Mouse (Mus musculus) stomach, embryonic 14.5 days (tissue): ENCODE measurements around the gene Dock8. TPM values are rescaled to one million over a fixed set of nuclear protein-coding genes. Genes with fewer than 3 reads are reported as not detected.
A peak's percentile ranks its signal among the peaks of the same experiment; 100 is the strongest.

Source experiments
- ATAC-seq: fragments of 200-750 bp; cut with Nextera tagmentation; 2 replicates; pipeline ENCODE4 v1.8.0; 2017; ENCODE audit warnings: low read depth, moderate TSS enrichment; ENCODE audit not compliant: insufficient number of reproducible peaks, insufficient read depth, low FRiP score
- H3K27ac ChIP-seq: fragments of 300-500 bp; sonication (generic); 2 replicates; pipeline ENCODE4 v1.5.1; 2014; ENCODE audit warnings: mild to moderate bottlenecking, low read length, moderate library complexity, mixed read lengths
- H3K27me3 ChIP-seq: fragments of 300-500 bp; sonication (generic); 2 replicates; pipeline ENCODE4 v1.6.1; 2014; ENCODE audit warnings: low read length, control low read depth, mixed read lengths; ENCODE audit not compliant: control insufficient read depth, insufficient read depth
- H3K36me3 ChIP-seq: fragments of 300-500 bp; sonication (generic); 2 replicates; pipeline ENCODE4 v1.6.1; 2014; ENCODE audit warnings: mild to moderate bottlenecking, control low read depth, low read length, moderate library complexity, mixed read lengths; ENCODE audit not compliant: control insufficient read depth, insufficient read depth
- H3K4me1 ChIP-seq: fragments of 300-500 bp; sonication (generic); 2 replicates; pipeline ENCODE4 v1.6.1; 2014; ENCODE audit warnings: low read length, control low read depth, mixed read lengths; ENCODE audit not compliant: control insufficient read depth, insufficient read depth
- H3K4me2 ChIP-seq: fragments of 300-500 bp; sonication (generic); replicated peaks from 2 replicates; pipeline ENCODE4 v1.6.1; 2014; ENCODE audit warnings: low read depth, low read length, control low read depth
- H3K4me3 ChIP-seq: fragments of 300-500 bp; sonication (generic); 2 replicates; pipeline ENCODE4 v1.5.1; 2014; ENCODE audit warnings: low read depth, low read length, control low read depth
- H3K9ac ChIP-seq: fragments of 300-500 bp; sonication (generic); replicated peaks from 2 replicates; pipeline ENCODE4 v1.6.1; 2014; ENCODE audit warnings: low read depth, mild to moderate bottlenecking, control low read depth, low read length, moderate library complexity, mixed read lengths
- H3K9me3 ChIP-seq: fragments of 300-500 bp; sonication (generic); 2 replicates; pipeline ENCODE4 v1.6.1; 2016; ENCODE audit warnings: low read depth, low read length, control low read depth; ENCODE audit not compliant: control insufficient read depth
- WGBS: fragments of 180-500 bp; shearing (Covaris S2); extraction: QIAGEN DNeasy Blood & Tissue Kit; methylation state at CpG from one replicate; pipeline ENCODE4 v1.1.7; 2014; 5-methylcytosine and 5-hydroxymethylcytosine counted together
- polyA plus RNA-seq: library from polyadenylated mRNA; unstranded; fragments of >200 nt; fragmentation: Nextera tagmentation; extraction: Ambion mirVana; gene quantifications from 2 replicates; pipeline ENCODE4 v1.2.1, GENCODE M21; 2014

The Dock8 gene
- polyA plus RNA-seq, 1 experiment from 2014 or later: 10.7 TPM

DNA sequence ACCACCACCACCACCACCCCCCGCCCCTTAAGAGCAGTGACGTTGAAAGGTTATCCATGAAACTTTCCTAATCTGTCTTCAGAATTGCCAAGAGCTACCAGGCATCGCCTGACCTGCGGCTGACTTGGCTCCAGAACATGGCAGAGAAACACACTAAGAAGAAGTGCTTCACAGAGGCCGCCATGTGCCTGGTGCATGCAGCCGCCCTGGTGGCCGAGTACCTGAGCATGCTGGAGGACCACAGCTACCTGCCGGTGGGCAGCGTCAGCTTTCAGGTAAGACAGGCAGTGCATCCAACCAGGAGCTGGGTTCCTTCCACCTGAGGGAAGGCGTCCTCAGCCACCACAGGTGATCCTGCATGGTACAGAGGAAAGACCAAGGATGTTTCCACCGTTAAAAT, 177.4 kb downstream of the Dock8 start:
- Histone ChIP-seq H3K27me3 (no peaks in the 10 kb centered on the region), H3K9ac (no peak overlapping the region), H3K36me3 (no peaks in the 10 kb centered on the region), H3K27ac (no peak overlapping the region), H3K4me3 (no peak overlapping the region), H3K4me2 (no peak overlapping the region), H3K9me3 (no peaks in the 10 kb centered on the region), H3K4me1 (no peaks in the 10 kb centered on the region)
- 90% methylated on average over 11 of the region's 11 CpGs for WGBS
- ATAC-seq: no peak

DNA sequence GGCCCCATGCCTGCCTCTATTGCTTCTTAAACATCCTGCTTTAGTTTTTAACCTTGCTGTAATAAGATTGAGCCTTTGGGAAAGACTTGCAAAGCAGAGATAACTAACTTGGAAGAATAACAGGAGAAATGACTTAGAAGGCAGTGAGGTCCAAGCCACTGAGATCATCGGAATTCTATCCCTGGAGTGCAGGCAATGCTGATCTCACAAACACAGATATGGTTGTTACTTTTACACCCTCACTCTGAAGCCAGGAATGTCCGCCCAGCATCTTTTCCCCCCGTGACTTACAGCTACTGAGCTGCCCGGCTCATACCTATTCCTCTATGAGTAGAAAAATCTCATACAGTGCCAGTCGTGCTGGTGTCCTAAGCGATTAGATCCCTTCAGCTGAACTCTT, 180.7 kb downstream of the Dock8 start:
- Histone ChIP-seq H3K36me3 (no peaks in the 10 kb centered on the region), H3K4me2 (no peak overlapping the region), H3K27ac (no peak overlapping the region), H3K27me3 (no peaks in the 10 kb centered on the region), H3K4me3 (no peak overlapping the region), H3K9ac (no peak overlapping the region), H3K9me3 (no peaks in the 10 kb centered on the region), H3K4me1 (no peaks in the 10 kb centered on the region)
- no peak for ATAC-seq
- WGBS: 82% methylated on average over 6 of the region's 6 CpGs

DNA sequence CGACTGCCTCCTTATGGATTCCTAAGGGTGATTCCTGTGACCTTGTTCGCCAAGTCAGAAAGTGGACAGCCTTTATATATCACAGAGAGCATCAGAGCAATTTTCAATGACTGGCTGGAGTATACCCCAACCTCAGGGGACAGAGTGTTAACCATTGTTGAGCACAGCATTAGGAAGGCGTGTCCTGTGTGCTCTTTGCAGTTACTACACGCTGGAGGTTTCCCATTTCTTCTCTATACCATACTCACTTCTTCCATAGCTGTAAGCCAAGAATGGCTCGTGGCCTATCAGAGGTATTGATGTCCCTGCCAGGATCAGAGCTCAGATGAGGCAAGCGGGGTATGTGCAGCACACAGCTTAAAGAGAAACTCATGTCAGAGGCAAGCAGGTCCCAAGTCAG, 181.2 kb downstream of the Dock8 start:
- H3K9ac ChIP-seq: no peak overlapping the region
- no peak overlapping the region for H3K4me2 ChIP-seq
- no peaks in the 10 kb centered on the region for H3K9me3 ChIP-seq
- 87% methylated on average over 6 of the region's 6 CpGs for WGBS
- no peak for ATAC-seq
- H3K27ac ChIP-seq: no peak overlapping the region
- no peak overlapping the region for H3K4me3 ChIP-seq
- H3K4me1 ChIP-seq: no peaks in the 10 kb centered on the region
- H3K36me3 ChIP-seq: no peaks in the 10 kb centered on the region
- no peaks in the 10 kb centered on the region for H3K27me3 ChIP-seq

DNA sequence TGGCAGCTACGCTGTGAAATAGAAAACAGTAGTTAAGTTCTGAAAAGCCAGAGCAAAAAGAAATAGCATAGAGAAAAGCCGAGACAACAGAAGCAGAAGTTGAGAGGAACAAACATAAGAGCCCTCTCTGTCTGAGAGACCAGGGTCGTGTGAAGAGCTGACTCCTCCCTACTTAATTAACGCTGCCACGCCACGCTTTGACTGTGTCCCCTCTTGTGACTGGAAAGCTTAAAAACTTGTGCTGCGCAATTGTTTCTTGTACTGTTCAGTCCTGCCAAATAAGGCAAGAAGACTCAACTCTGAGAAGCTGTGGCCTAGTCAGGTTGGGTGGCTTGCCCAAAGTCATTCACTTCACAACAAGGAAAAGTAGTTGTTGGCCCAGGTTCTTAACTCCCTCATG, 184.7 kb downstream of the Dock8 start:
- ATAC-seq: no peak
- no peak overlapping the region for H3K4me2 ChIP-seq
- H3K27me3 ChIP-seq: no peaks in the 10 kb centered on the region
- H3K4me1 ChIP-seq: 0 out of 2 replicates have a peak, but pooled peaks cover 3% of the 10 kb centered on the region
- no peaks in the 10 kb centered on the region for H3K36me3 ChIP-seq
- H3K9me3 ChIP-seq: no peaks in the 10 kb centered on the region
- H3K9ac ChIP-seq: no peak overlapping the region
- H3K27ac ChIP-seq: peak overlapping the region; percentile 53; the same call in 1 of the 2 replicates
- WGBS: 74% methylated on average over 7 of the region's 7 CpGs
- H3K4me3 ChIP-seq: no peak overlapping the region

DNA sequence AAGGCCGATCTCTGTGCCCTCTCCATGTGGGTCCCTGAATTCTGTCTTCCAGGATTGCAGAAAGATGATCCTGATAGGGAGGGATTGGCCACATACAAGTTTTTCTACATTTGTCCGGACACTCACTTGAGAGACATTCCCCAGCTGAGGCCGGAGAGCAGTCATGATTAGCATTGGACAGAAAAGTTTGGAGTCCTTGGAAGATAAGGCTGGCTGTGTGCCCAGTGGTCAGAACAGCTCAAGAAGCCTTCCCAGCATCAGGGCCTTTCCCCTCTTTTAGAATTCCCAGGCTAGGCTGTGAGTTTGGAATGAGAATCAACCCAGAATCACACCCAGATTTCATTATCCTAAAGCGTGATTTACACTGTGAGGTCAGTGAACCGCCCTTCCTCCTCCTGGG, 187.0 kb downstream of the Dock8 start:
- no peak overlapping the region for H3K9ac ChIP-seq
- no peak overlapping the region for H3K4me3 ChIP-seq
- no peak for ATAC-seq
- 65% methylated on average over 5 of the region's 5 CpGs for WGBS
- H3K27me3 ChIP-seq: no peaks in the 10 kb centered on the region
- no peaks in the 10 kb centered on the region for H3K36me3 ChIP-seq
- 0 out of 2 replicates have a peak, but pooled peaks cover 3% of the 10 kb centered on the region for H3K4me1 ChIP-seq
- peak overlapping the region; percentile 36; the same call in 1 of the 2 replicates for H3K27ac ChIP-seq
- no peaks in the 10 kb centered on the region for H3K9me3 ChIP-seq
- H3K4me2 ChIP-seq: no peak overlapping the region

DNA sequence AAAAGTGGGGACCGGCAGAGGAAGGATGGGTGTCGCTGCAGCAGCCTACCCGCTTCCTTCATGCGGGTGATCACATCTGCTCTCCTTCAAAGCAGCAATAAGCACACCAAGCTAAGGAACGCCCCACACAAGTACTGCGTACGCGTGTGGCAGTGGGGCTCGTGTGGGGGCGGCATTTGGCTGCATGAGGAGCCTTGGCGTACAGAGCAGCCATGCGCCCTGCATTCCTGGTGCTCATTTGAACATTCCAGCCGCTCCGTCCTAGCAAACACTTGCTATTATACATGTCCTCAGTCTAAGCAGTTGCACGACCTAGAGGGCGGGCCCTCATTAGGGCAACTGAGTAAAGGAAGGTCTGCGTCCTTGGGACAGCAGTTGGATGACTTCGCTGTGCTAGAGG, 188.3 kb downstream of the Dock8 start:
- Histone ChIP-seq H3K27me3 (no peaks in the 10 kb centered on the region), H3K4me3 (no peak overlapping the region), H3K4me2 (no peak overlapping the region), H3K9ac (no peak overlapping the region), H3K36me3 (no peaks in the 10 kb centered on the region), H3K9me3 (no peaks in the 10 kb centered on the region), H3K27ac (no peak overlapping the region), H3K4me1 (0 out of 2 replicates have a peak, but pooled peaks cover 3% of the 10 kb centered on the region)
- no peak for ATAC-seq
- 61% methylated on average over 18 of the region's 18 CpGs for WGBS

DNA sequence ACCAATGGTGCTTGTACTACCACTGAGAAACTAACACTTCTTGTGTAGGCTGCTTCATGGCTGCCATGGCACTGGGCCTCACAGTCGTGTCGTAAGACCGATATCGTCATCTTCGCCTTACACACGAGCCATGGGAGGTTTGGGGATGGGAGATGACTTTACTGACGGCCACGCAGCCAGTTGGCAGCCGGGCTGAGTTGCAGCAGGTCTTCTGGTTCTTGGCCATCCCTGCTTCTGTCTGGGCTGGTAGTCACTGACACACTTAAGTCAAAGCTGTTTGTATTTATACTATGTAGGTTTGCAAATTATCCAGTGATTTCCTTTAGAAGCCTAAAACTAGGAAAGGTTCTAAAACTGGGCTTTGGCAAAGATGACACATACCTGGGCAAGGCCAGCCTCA, 194.4 kb downstream of the Dock8 start:
- Histone ChIP-seq H3K4me1 (no peaks in the 10 kb centered on the region), H3K9me3 (no peaks in the 10 kb centered on the region), H3K36me3 (no peaks in the 10 kb centered on the region), H3K4me2 (no peak overlapping the region), H3K27me3 (no peaks in the 10 kb centered on the region), H3K4me3 (no peak overlapping the region), H3K27ac (no peak overlapping the region), H3K9ac (no peak overlapping the region)
- no peak for ATAC-seq
- WGBS: 97% methylated on average over 9 of the region's 9 CpGs

DNA sequence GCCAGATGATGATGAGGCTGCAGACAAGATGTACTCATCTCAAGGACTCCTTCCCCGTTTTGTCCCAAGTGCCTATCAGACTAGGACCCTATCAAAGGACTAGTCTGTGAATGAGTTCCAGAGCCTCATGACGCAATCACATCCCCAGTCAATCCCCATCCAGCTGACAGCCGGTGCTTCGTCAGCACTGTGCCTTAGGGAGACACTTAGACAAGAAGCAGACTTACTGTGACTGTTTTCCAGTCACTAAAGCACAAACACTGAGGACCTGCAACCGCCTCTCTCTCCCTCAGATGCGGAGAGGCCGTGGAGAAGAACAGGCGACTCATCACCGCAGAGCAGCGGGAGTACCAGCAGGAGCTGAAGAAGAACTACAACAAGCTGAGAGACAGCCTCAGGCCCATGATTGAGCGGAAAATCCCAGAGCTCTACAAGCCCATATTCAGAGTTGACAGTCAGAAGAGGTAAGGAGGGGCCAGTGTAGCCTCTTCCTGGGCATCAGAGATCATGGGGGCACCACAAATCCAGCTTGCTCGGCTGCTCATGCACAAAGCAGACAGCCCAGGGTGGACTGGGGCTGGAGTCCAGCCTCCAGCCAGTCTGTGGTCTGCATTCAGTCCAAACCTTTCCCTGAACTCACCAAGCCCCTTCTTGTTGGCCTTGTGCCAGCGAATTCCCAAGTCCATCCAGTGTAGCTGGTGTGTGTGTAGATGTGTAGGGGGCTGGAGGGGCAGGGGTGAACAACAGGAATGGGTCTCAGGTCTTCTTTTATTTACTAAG, 200.9 kb downstream of the Dock8 start:
- Histone ChIP-seq H3K36me3 (no peaks in the 10 kb centered on the region), H3K4me1 (0 out of 2 replicates have a peak, but pooled peaks cover 3% of the 10 kb centered on the region), H3K4me3 (no peak overlapping the region), H3K9me3 (no peaks in the 10 kb centered on the region), H3K4me2 (no peak overlapping the region), H3K27ac (no peak overlapping the region), H3K9ac (no peak overlapping the region), H3K27me3 (no peaks in the 10 kb centered on the region)
- 0 out of 2 replicates have a peak, but pooled peaks have one; percentile 65 for ATAC-seq
- WGBS: 69% methylated on average over 13 of the region's 13 CpGs

DNA sequence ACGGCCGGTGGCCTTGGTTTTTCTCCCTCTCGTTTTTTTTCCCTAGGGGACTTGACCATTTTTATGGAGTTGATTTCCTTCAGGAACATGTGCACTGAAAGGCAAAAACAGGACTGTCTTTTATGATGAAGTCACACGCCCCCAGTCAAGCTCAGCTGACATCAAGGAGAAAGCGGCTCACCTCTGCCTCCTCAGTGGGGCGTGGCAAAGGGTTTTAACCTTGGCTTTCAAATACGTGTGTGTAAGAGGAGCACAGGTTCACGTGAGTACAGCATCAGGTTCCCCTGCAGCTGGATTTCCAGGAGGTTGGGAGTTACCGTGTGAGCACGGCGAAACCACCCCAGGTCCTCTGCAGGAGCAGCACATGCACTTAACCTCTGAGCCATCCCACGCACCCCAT, 203.7 kb downstream of the Dock8 start:
- Histone ChIP-seq H3K27me3 (no peaks in the 10 kb centered on the region), H3K4me2 (no peak overlapping the region), H3K36me3 (no peaks in the 10 kb centered on the region), H3K9ac (no peak overlapping the region), H3K9me3 (no peaks in the 10 kb centered on the region), H3K4me1 (0 out of 2 replicates have a peak, but pooled peaks cover 3% of the 10 kb centered on the region), H3K4me3 (no peak overlapping the region), H3K27ac (no peak overlapping the region)
- ATAC-seq: no peak
- WGBS: 62% methylated on average over 12 of the region's 12 CpGs
